ENCODE assay signal across 8 mouse cellular contexts in the genomic region with DNA sequence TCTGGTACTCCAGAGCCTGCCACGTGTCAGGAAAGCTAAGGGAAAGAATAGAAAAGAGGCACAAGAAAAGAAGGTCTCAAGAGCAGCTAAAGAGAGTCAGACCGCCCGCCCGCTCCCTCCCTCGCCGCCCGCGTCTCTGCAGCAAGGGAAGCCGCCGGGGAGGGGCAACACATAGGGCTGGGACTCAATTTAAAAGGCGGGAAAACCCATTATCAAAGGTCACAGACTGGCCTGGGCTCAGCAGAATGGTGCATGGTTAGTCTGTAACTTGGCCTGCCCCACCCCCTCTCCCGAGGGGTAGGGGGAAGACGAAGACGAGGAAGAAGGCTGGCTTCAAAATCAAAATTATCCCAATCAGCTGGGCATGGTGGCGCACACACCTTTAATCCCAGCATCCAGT. TPM values are rescaled to one million over a fixed set of nuclear protein-coding genes. Genes with fewer than 3 reads are reported as not detected.
DNase-seq lines count a peak whose midpoint lies in the region; ATAC-seq lines count a peak whose summit lies in the region.

No protein-coding gene starts in this region.

- 0 out of 2 replicates have a peak overlapping the region, but pooled peaks have one; percentile 21 for H3K4me2 ChIP-seq in forebrain, embryonic 11.5 days (ENCODE audit: low read depth, low read length, severe bottlenecking)
- no peak overlapping the region for H3K4me2 ChIP-seq in forebrain, embryonic 16.5 days (ENCODE audit: low read length)
- peak overlapping the region; percentile 8; the same call in 1 of the 2 replicates for H3K4me2 ChIP-seq in midbrain, embryonic 12.5 days (replicated peaks)
- H3K4me2 ChIP-seq in midbrain, embryonic 14.5 days (ENCODE audit: low read length), result no peak overlapping the region
- peak overlapping the region; percentile 41; the same call in 1 of the 2 replicates for H3K4me2 ChIP-seq in intestine, embryonic 15.5 days (replicated peaks)
- peak overlapping the region; percentile 30; the same call in 1 of the 2 replicates for H3K4me2 ChIP-seq in stomach, embryonic 15.5 days

- no peaks in the 10 kb centered on the region; the same call in 1 of the 2 replicates for H3K4me1 ChIP-seq in forebrain, embryonic 11.5 days (replicated peaks; ENCODE audit: control insufficient read depth, insufficient read depth, low read length)
- H3K4me1 ChIP-seq in forebrain, embryonic 16.5 days (replicated peaks; ENCODE audit: control insufficient read depth, insufficient read depth, low read length), result no peaks in the 10 kb centered on the region
- peaks cover 3% of the 10 kb centered on the region; the same call in 1 of the 2 replicates for H3K4me1 ChIP-seq in midbrain, embryonic 12.5 days
- no peaks in the 10 kb centered on the region for H3K4me1 ChIP-seq in midbrain, embryonic 14.5 days (ENCODE audit: control insufficient read depth, insufficient read depth, low read length)
- H3K4me1 ChIP-seq in intestine, embryonic 15.5 days (replicated peaks), result peaks cover 11% of the 10 kb centered on the region; the same call in 1 of the 2 replicates
- peaks cover 3% of the 10 kb centered on the region; the same call in 1 of the 2 replicates for H3K4me1 ChIP-seq in stomach, embryonic 15.5 days

- no peak for ATAC-seq in forebrain, embryonic 11.5 days (replicated peaks; ENCODE audit: low FRiP score)
- no peak for ATAC-seq in forebrain, embryonic 16.5 days
- ATAC-seq in midbrain, embryonic 12.5 days (ENCODE audit: low FRiP score, low read depth), result no peak
- ATAC-seq in midbrain, embryonic 14.5 days (ENCODE audit: low FRiP score, low TSS enrichment), result no peak
- ATAC-seq in intestine, embryonic 15.5 days, result peak; percentile 79
- peak; percentile 68; the same call in 1 of the 2 replicates for ATAC-seq in stomach, embryonic 15.5 days (ENCODE audit: insufficient read depth, low FRiP score, low read depth)

- H3K4me3 ChIP-seq in forebrain, embryonic 11.5 days (ENCODE audit: low read depth, low read length), result no peak overlapping the region
- H3K4me3 ChIP-seq in forebrain, embryonic 16.5 days (replicated peaks; ENCODE audit: low read length), result no peak overlapping the region
- no peak overlapping the region for H3K4me3 ChIP-seq in midbrain, embryonic 12.5 days
- H3K4me3 ChIP-seq in midbrain, embryonic 14.5 days (replicated peaks; ENCODE audit: low read depth, low read length), result no peak overlapping the region
- no peak overlapping the region for H3K4me3 ChIP-seq in intestine, embryonic 15.5 days (replicated peaks)
- H3K4me3 ChIP-seq in stomach, embryonic 15.5 days (replicated peaks), result no peak overlapping the region

- WGBS in forebrain, embryonic 11.5 days, result 35% methylated on average over 15 of the region's 15 CpGs
- 25% methylated on average over 15 of the region's 15 CpGs for WGBS in forebrain, embryonic 16.5 days
- WGBS in midbrain, embryonic 12.5 days, result 36% methylated on average over 15 of the region's 15 CpGs
- WGBS in midbrain, embryonic 14.5 days, result 34% methylated on average over 15 of the region's 15 CpGs
- WGBS in intestine, embryonic 15.5 days, result 24% methylated on average over 15 of the region's 15 CpGs
- 18% methylated on average over 15 of the region's 15 CpGs for WGBS in stomach, embryonic 15.5 days

- peak; percentile 62 for DNase-seq in forebrain, embryonic 11.5 days (ENCODE audit: low spot score)
- no peak for DNase-seq in midbrain, embryonic 14.5 days
- no peak for DNase-seq in cerebellum, adult 11 months
- no peak for DNase-seq in T-cell, adult 2 months (ENCODE audit: low spot score)

- no peaks in the 10 kb centered on the region for H3K27me3 ChIP-seq in forebrain, embryonic 11.5 days (ENCODE audit: control insufficient read depth, insufficient read depth, low read length)
- no peaks in the 10 kb centered on the region for H3K27me3 ChIP-seq in forebrain, embryonic 16.5 days (replicated peaks; ENCODE audit: control insufficient read depth, insufficient read depth, low read length)
- no peaks in the 10 kb centered on the region for H3K27me3 ChIP-seq in midbrain, embryonic 12.5 days
- H3K27me3 ChIP-seq in midbrain, embryonic 14.5 days (ENCODE audit: control insufficient read depth, insufficient read depth, low read length), result no peaks in the 10 kb centered on the region
- no peaks in the 10 kb centered on the region for H3K27me3 ChIP-seq in intestine, embryonic 15.5 days (replicated peaks)
- H3K27me3 ChIP-seq in stomach, embryonic 15.5 days (replicated peaks), result no peaks in the 10 kb centered on the region

- H3K9me3 ChIP-seq in forebrain, embryonic 11.5 days (ENCODE audit: control insufficient read depth, low read length), result no peaks in the 10 kb centered on the region
- no peaks in the 10 kb centered on the region for H3K9me3 ChIP-seq in forebrain, embryonic 16.5 days (ENCODE audit: control insufficient read depth, low read length)
- no peaks in the 10 kb centered on the region for H3K9me3 ChIP-seq in midbrain, embryonic 12.5 days
- H3K9me3 ChIP-seq in midbrain, embryonic 14.5 days (ENCODE audit: control insufficient read depth, low read length), result no peaks in the 10 kb centered on the region
- H3K9me3 ChIP-seq in intestine, embryonic 15.5 days, result no peaks in the 10 kb centered on the region
- H3K9me3 ChIP-seq in stomach, embryonic 15.5 days, result no peaks in the 10 kb centered on the region

- H3K36me3 ChIP-seq in forebrain, embryonic 11.5 days (ENCODE audit: control insufficient read depth, insufficient read depth, low read length), result no peaks in the 10 kb centered on the region
- no peaks in the 10 kb centered on the region for H3K36me3 ChIP-seq in forebrain, embryonic 16.5 days (ENCODE audit: control insufficient read depth, insufficient read depth)
- H3K36me3 ChIP-seq in midbrain, embryonic 12.5 days, result no peaks in the 10 kb centered on the region
- no peaks in the 10 kb centered on the region for H3K36me3 ChIP-seq in midbrain, embryonic 14.5 days (ENCODE audit: control insufficient read depth, insufficient read depth, low read length)
- H3K36me3 ChIP-seq in intestine, embryonic 15.5 days, result no peaks in the 10 kb centered on the region
- H3K36me3 ChIP-seq in stomach, embryonic 15.5 days, result no peaks in the 10 kb centered on the region

- no peak overlapping the region for H3K9ac ChIP-seq in forebrain, embryonic 11.5 days (ENCODE audit: low read length)
- no peak overlapping the region for H3K9ac ChIP-seq in forebrain, embryonic 16.5 days (replicated peaks; ENCODE audit: low read depth, low read length)
- H3K9ac ChIP-seq in midbrain, embryonic 12.5 days (replicated peaks), result no peak overlapping the region
- H3K9ac ChIP-seq in midbrain, embryonic 14.5 days (replicated peaks; ENCODE audit: low read length), result no peak overlapping the region
- H3K9ac ChIP-seq in intestine, embryonic 15.5 days, result no peak overlapping the region
- no peak overlapping the region for H3K9ac ChIP-seq in stomach, embryonic 15.5 days

- H3K27ac ChIP-seq in forebrain, embryonic 11.5 days (ENCODE audit: low read depth, low read length), result no peak overlapping the region
- H3K27ac ChIP-seq in forebrain, embryonic 16.5 days (ENCODE audit: low read length), result no peak overlapping the region
- no peak overlapping the region for H3K27ac ChIP-seq in midbrain, embryonic 12.5 days (replicated peaks)
- no peak overlapping the region for H3K27ac ChIP-seq in midbrain, embryonic 14.5 days (replicated peaks; ENCODE audit: low read depth, low read length)
- H3K27ac ChIP-seq in intestine, embryonic 15.5 days, result 0 out of 2 replicates have a peak overlapping the region, but pooled peaks have one; percentile 9
- H3K27ac ChIP-seq in stomach, embryonic 15.5 days, result no peak overlapping the region

RNA-seq across cellular contexts. Expression of a gene that starts 22.8 kb away (rescaled TPM):
- 0.60 and 1.2 TPM in 2 replicates for polyA plus RNA-seq in forebrain, embryonic 11.5 days (2014; fragmentation: Nextera tagmentation; extraction: Ambion mirVana)
- 0.81 and 1.2 TPM in 2 replicates for polyA plus RNA-seq in forebrain, embryonic 16.5 days (2015; fragmentation: Nextera tagmentation; extraction: Ambion mirVana)
- 0.65 and 1.3 TPM in 2 replicates for polyA plus RNA-seq in midbrain, embryonic 12.5 days (2016; fragmentation: Nextera tagmentation; extraction: Ambion mirVana)
- polyA plus RNA-seq in midbrain, embryonic 14.5 days (2014; fragmentation: Nextera tagmentation; extraction: Ambion mirVana), result 0.51 and 1.1 TPM in 2 replicates
- 2.6 and 3.1 TPM in 2 replicates for polyA plus RNA-seq in intestine, embryonic 15.5 days (2015; fragmentation: Nextera tagmentation; extraction: Ambion mirVana)
- 3.3 and 3.5 TPM in 2 replicates for polyA plus RNA-seq in stomach, embryonic 15.5 days (2015; fragmentation: Nextera tagmentation; extraction: Ambion mirVana)

RNA-seq across cellular contexts. Expression of a gene that starts 23.0 kb away (rescaled TPM):
- 2.4 TPM in 2 replicates for polyA plus RNA-seq in forebrain, embryonic 11.5 days (2014; fragmentation: Nextera tagmentation; extraction: Ambion mirVana)
- 1.1 and 1.2 TPM in 2 replicates for polyA plus RNA-seq in forebrain, embryonic 16.5 days (2015; fragmentation: Nextera tagmentation; extraction: Ambion mirVana)
- polyA plus RNA-seq in midbrain, embryonic 12.5 days (2016; fragmentation: Nextera tagmentation; extraction: Ambion mirVana), result 2.2 and 2.9 TPM in 2 replicates
- 1.6 and 3.0 TPM in 2 replicates for polyA plus RNA-seq in midbrain, embryonic 14.5 days (2014; fragmentation: Nextera tagmentation; extraction: Ambion mirVana)
- polyA plus RNA-seq in intestine, embryonic 15.5 days (2015; fragmentation: Nextera tagmentation; extraction: Ambion mirVana), result 6.6 and 7.0 TPM in 2 replicates
- polyA plus RNA-seq in stomach, embryonic 15.5 days (2015; fragmentation: Nextera tagmentation; extraction: Ambion mirVana), result 8.0 and 8.9 TPM in 2 replicates

RNA-seq across cellular contexts. Expression of a gene that starts 33.1 kb away (rescaled TPM):
- not detected in 2 replicates for polyA plus RNA-seq in forebrain, embryonic 11.5 days (2014; fragmentation: Nextera tagmentation; extraction: Ambion mirVana)
- polyA plus RNA-seq in forebrain, embryonic 16.5 days (2015; fragmentation: Nextera tagmentation; extraction: Ambion mirVana), result 0.34 and 0.46 TPM in 2 replicates
- 0.41 and 0.77 TPM in 2 replicates for polyA plus RNA-seq in midbrain, embryonic 12.5 days (2016; fragmentation: Nextera tagmentation; extraction: Ambion mirVana)
- 0.16 and 0.25 TPM in 2 replicates for polyA plus RNA-seq in midbrain, embryonic 14.5 days (2014; fragmentation: Nextera tagmentation; extraction: Ambion mirVana)
- 0.33 and 0.54 TPM in 2 replicates for polyA plus RNA-seq in intestine, embryonic 15.5 days (2015; fragmentation: Nextera tagmentation; extraction: Ambion mirVana)
- polyA plus RNA-seq in stomach, embryonic 15.5 days (2015; fragmentation: Nextera tagmentation; extraction: Ambion mirVana), result 0.31 and 0.61 TPM in 2 replicates

RNA-seq across cellular contexts. Expression of a gene that starts 36.8 kb away (rescaled TPM):
- 110 and 117 TPM in 2 replicates for polyA plus RNA-seq in forebrain, embryonic 11.5 days (2014; fragmentation: Nextera tagmentation; extraction: Ambion mirVana)
- 97.0 and 115 TPM in 2 replicates for polyA plus RNA-seq in forebrain, embryonic 16.5 days (2015; fragmentation: Nextera tagmentation; extraction: Ambion mirVana)
- polyA plus RNA-seq in midbrain, embryonic 12.5 days (2016; fragmentation: Nextera tagmentation; extraction: Ambion mirVana), result 108 and 113 TPM in 2 replicates
- polyA plus RNA-seq in midbrain, embryonic 14.5 days (2014; fragmentation: Nextera tagmentation; extraction: Ambion mirVana), result 93.3 and 103 TPM in 2 replicates
- 62.1 and 63.9 TPM in 2 replicates for polyA plus RNA-seq in intestine, embryonic 15.5 days (2015; fragmentation: Nextera tagmentation; extraction: Ambion mirVana)
- 69.1 and 74.5 TPM in 2 replicates for polyA plus RNA-seq in stomach, embryonic 15.5 days (2015; fragmentation: Nextera tagmentation; extraction: Ambion mirVana)

RNA-seq across cellular contexts. Expression of a gene that starts 39.8 kb away (rescaled TPM):
- 61.2 and 65.7 TPM in 2 replicates for polyA plus RNA-seq in forebrain, embryonic 11.5 days (2014; fragmentation: Nextera tagmentation; extraction: Ambion mirVana)
- 16.4 and 18.1 TPM in 2 replicates for polyA plus RNA-seq in forebrain, embryonic 16.5 days (2015; fragmentation: Nextera tagmentation; extraction: Ambion mirVana)
- polyA plus RNA-seq in midbrain, embryonic 12.5 days (2016; fragmentation: Nextera tagmentation; extraction: Ambion mirVana), result 32.0 and 37.1 TPM in 2 replicates
- polyA plus RNA-seq in midbrain, embryonic 14.5 days (2014; fragmentation: Nextera tagmentation; extraction: Ambion mirVana), result 20.0 and 30.7 TPM in 2 replicates
- 18.1 and 19.1 TPM in 2 replicates for polyA plus RNA-seq in intestine, embryonic 15.5 days (2015; fragmentation: Nextera tagmentation; extraction: Ambion mirVana)
- polyA plus RNA-seq in stomach, embryonic 15.5 days (2015; fragmentation: Nextera tagmentation; extraction: Ambion mirVana), result 21.0 and 25.8 TPM in 2 replicates

Comparison
In these comparisons a context has a peak if more than half of its experiments do, and no peak if none do; other contexts are left out.
1. H3K4me2 ChIP-seq: peak in forebrain, embryonic 11.5 days (single experiment), midbrain, embryonic 12.5 days (single experiment), intestine, embryonic 15.5 days (single experiment) and stomach, embryonic 15.5 days (single experiment); none in forebrain, embryonic 16.5 days (single experiment) and midbrain, embryonic 14.5 days (single experiment).
2. ATAC-seq: peak in intestine, embryonic 15.5 days (single experiment) and stomach, embryonic 15.5 days (single experiment); none in forebrain, embryonic 11.5 days (single experiment), forebrain, embryonic 16.5 days (single experiment), midbrain, embryonic 12.5 days (single experiment) and midbrain, embryonic 14.5 days (single experiment).